Mouse (Mus musculus) yolk sac, embryonic 10.5 days (tissue): ENCODE data around the gene Acsl1.

Experiments used
- DNase-seq: peaks from one replicate; pipeline ENCODE4 v3.0.0-alpha.2; 2017; ENCODE audit warnings: low spot score

Gene Acsl1

DNA sequence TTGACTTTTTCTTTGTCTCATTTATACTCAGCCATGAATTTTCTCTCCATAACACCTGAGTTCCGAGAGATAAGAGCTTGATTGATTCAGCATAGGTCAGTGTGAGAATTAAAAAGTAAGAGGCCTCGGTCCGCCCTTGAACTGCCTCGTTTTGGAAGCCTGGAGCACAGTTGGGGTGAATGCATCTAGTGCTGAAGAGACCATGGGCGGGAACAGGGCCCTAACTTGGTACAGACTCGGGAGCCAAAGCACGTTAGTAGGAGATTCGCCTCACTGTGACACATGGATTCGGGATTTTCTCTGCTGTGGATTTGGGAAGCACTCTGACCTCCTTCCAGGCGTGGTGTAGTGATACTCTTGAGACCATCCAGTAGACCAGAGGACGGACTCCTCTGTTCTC lies 4.6 kb downstream of the Acsl1 start:
- no peak for DNase-seq

GRCm38 (mm10) chr8:46475942-46476341 lies 5.1 kb downstream of the Acsl1 start:
- DNase-seq = no peak

- no peak for DNase-seq
Observed at GRCm38 (mm10) chr8:46477747-46478458, 7.1 kb downstream of the Acsl1 start.

GRCm38 (mm10) chr8:46478783-46479182 lies 7.9 kb downstream of the Acsl1 start:
- no peak for DNase-seq

DNA sequence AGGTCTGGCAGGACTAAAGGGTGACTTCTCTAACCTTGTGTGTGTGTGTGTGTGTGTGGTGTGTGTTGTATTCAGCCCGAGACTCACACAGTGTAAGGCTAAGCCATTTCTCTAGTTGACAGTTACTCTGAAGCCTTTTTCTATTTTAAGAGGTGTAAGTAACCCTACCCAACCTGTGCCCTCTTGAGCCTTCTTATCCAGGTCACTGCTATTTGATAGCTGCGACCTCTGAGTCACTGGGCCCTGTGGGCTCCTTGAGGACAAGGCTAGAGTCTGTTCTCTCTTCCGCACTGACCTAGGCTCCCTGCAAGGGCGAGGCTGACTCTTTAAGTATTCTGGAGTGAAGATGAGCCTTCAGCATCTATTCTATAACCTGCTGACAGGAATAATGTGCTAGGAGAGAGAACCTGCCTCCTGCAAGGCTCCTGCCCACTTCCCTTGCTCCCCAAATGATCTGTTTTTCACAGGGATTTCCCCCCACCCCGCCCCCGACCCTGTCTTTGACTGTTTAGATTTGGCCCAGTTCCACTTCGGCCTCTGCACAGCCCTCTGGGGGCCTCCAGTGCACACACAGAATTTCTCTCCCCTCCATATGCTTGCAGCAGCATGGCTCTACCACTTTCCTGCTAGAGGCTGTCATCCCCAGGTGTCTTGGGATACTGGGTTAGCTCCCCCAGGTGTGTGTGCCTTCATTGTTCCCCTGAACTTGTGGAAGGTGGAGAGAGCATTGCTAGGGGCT lies 9.1 kb downstream of the Acsl1 start:
- no peak for DNase-seq

DNA sequence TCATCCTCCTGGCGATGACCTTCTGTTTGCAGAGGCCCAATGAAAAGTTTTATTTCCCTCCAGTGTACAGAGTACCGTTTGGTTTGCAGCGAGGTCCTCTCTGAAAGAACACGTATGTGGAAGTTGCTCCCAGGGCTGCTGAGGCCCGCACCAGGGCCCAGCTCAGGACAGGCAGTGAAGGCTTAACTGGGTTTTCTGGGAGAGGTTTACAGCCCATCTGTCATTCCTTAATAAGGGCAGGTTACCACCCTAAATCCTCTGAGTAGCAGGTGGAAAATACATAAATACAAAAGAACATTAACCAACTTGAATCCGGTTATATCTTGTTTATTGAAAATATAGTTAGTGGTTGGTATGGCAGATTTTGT lies 9.7 kb downstream of the Acsl1 start:
- no peak for DNase-seq

- no peak for DNase-seq
Observed at GRCm38 (mm10) chr8:46482771-46483170, 11.9 kb downstream of the Acsl1 start.

DNA sequence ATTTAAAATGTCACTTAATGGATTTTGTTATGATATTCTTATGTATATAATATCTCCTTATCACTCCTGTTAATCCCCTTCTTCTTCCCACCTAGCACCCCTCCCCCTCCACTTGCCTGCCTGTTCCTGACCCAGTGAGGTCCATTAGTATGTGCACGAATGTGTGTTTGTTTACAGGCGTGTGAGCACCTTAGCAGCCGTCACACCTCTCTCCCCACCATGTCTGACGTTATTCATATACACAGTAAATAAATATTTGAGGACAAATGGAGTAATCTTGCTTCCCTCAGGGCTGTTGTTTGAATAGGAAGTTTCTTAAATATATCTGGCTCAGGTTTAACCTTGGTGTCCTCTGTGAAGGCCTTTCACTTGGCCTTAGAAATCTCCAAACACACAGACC lies 12.4 kb downstream of the Acsl1 start:
- no peak for DNase-seq

DNA sequence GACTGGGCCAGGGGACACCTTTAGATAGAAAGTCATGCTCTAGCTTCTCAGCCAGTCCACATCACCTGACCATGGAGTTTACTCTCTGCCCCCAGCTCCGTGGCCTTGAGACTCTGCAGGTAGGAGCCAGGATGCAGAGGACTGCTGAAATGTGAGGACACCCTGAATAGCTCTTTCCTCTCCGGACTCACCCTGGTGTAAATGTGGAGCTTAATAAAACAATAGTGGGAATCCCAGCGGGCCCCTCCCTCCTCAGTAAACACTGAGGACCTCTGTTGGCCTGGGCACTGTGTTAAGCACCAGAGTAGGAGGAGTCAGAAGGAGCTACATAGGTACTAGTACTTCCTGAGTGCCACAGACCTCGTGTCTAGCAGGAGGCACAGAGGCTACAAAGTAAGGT lies 13.2 kb downstream of the Acsl1 start:
- peak; percentile 75 for DNase-seq

DNA sequence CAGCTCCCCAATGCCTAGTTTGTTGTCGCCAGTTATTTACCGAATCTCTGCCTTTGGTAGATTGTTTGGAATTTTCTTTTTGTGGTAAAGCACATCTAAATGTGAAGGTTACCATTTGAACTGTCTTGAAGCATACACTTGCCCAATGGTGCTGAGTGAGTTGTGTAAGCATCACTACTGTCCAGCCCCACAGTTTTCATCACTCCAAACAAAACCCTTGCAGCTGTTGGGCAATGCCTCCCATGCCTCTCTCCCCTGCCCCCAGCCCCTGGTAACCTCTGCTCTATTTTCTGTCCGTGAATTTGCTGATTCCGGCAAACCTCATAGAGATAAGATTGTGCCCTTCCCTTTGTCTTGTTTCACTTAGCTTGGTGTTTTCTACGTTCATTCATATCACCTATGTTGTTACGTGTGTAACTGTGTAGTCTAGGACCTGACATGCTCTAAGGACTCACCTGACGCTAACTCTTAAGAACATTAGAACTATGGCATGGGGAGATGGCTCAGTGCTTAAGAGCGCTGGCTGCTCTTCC lies 14.2 kb downstream of the Acsl1 start:
- peak; percentile 45 for DNase-seq

GRCm38 (mm10) chr8:46488085-46488561 lies 17.3 kb downstream of the Acsl1 start:
- DNase-seq = no peak

DNA sequence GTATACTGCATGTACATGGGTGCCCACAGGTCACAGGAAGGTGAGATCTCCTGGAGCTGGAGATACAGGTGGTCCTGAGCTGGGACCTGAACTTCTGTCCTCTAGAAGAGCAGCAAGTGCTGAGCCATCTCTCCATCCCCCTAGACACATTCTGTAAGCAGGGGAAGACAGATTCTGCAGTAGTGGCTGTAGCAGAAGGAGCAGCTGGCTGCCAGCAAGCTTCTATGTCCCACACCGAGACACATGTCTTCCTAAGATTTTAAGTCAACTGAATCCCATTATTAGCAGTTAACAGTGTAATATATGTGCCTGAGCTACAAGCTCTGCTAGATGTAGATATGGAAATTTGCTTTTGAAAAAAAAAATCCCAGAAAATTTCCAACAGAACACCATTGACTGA lies 18.4 kb downstream of the Acsl1 start:
- no peak for DNase-seq

- no peak for DNase-seq
Observed at GRCm38 (mm10) chr8:46490250-46490649, 19.4 kb downstream of the Acsl1 start.

- no peak for DNase-seq
Observed at GRCm38 (mm10) chr8:46490821-46491220, 20.0 kb downstream of the Acsl1 start.

DNA sequence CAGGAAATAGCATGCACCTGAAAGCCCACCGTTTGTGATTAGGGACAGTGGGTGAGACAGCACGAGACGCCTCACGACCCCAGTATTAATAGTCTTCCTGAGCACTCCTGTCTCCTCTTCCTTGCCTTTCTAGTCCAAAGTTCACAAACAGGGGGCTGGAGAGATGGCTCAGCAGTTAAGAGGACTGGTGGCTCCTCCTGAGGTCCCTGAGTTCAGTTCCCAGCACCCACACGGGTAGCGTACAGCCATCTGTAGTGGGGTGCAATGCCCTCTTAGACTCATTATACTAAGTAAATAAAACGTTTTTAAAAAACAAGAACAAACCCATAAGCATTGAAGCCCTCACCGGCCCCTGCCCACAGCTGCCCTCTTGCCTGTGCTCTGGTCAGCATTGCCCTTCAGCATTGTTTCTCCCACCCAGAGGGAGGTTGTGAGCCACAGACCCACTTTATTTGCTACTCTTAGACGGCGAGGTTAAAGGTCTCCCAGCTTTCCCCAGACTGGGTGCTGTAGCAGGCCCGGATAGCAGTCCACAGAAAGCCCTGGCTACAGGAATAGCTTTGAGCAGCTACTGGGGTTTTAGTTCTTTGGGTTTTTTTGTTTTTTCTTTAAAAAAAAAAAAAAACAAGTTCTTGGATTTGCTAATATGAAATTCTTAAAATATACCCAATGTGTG lies 22.8 kb downstream of the Acsl1 start:
- peak; percentile 54 for DNase-seq

DNA sequence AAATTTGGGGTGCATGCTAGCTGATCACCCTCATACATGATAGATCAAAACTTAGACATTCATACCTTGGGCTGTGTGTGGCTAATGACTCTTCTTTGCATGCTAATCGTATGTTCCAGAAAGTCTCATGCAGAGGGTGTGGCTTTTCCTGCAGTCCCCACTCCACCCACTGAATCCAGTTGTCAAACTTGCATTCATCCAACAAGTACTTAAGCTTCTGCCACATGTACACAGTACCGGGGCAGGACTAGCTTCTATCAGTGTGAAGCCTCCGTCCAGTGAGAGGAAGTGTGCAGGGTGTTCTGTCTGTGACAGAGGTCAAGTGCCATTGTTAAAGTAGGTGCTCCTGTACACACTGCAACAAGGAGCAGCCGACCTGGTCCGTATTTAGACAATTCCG lies 26.0 kb downstream of the Acsl1 start:
- DNase-seq = no peak

DNA sequence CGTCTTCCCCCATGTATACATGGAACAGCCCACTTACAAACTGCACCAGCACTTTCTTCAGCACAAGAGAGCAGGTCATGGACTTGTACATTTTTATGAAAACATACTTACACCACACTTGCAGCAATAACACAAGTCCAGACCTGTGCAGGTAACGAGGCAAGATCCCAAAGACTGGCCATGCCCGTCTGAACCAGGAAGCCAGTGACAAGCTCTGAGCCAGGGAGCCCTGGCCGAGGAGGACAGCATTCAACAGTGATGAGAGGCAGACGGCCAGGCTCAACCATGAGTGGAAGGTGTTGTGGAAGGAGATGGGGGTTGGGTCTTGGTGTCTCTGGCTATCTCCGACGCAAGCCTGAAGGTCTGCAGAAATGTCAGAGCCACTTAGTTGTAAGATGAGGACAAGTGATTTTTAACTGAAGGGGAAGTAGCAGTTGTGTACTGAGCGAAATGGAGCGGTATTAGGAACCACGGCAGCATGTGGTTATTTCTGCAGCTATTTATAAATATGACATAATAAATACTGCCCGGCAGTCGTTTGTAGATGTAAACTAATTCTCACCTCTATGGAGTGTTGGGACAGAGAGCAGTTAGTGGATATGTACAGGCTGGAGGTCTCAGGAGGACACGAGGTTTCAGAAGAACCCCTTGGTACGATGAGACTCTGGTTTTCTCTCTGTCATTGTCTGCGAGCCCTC lies 26.6 kb downstream of the Acsl1 start:
- no peak for DNase-seq

DNA sequence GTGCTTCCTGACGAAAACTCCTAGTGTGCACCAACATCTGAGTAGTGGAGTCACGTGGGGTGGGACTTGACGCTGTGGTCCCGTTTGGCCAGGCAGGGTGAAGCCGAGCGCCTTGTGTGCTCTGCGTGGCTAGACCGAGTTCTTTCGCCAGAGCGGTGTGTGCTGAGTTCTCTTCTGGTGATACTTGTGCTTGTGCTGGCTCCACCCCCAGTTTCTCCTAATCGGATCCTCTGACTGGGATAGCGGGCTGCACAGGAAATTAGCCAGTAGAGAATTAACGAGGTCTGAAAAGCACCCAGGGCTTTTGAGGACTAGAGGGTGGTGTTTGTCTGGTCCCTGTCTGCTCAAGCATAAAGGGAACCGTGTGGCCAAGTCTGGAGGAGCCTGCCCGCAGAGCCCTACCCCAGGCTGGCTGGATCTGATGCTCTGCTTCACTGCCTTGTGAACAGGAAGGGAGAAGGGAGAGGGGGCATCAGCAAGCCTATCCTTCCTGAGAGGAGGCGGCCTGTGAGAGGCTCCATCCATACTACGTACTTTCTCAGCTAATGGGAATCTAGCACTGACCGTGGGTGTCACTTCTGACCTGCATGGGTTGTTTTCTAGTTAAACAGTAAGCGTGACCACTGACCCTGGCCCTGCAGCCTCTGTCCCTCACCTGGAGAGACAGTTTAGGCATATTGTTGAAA lies 28.7 kb downstream of the Acsl1 start:
- DNase-seq = peak; percentile 82

DNA sequence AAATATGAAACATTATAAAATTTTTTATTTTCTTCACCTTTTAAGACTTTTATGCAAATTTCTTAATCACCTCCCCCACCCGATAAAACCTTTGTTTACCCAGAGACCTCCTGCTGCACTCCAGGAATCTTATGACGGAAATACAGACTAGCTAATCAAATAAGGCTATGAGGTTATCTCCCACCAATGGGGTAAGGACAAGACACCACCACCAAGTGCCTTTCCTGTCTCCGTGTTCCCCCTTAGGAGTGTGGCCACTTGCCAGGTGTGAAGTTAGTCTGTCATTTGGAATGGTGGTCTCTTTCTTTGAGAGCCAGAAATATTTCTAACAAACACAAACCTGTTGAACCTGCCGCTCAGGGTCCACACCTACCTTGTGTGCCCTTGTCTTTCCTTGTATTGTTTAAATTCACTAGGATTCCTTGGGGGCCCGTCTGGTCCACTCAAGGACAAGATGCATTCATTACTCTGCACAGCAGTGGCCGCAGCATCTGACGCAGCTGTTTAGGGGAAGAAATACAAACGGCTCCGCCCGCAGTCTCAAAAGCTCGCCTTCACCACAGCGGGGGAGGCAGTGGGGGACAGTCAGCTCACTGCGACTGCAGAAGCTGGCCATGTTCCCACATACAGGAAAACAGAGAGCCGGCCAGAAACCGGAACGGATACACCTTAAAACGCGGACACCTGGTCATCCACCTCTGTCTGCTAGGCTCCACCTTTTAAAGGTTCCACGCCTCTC lies 31.7 kb downstream of the Acsl1 start:
- DNase-seq = peak; percentile 57

DNA sequence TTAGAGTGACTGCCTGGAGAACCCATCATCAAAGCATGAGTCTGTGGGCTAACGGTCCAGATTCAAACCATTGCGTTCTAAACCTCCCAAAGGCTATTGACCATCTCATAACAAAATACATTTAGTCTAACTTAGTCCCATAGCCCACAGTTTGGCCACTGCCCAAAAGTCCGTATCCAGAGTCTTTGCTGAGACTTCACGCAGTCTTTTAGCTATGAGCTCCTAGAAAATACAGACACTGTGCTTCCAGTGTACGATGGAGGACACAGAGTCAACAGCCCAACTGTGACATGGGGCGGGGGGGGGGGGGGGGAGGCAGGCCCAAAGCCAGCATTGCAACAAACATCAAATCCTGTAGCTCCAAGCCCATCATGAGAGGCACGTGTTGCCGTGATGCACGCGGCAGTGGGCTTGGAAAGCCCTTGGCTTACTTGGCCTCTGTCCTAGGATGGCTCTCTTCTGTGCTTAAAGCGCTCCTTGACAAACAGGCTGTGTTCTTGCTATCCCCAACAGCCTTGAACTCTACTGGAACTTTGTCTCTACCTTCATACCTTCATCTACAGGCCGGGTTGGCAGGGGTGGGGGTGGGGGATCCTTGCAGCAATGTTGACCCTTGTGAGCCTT lies 32.3 kb downstream of the Acsl1 start:
- DNase-seq = no peak
